Mouse (Mus musculus) spleen, adult 2 months (tissue): ENCODE results near the gene Flnb.

Experiments
- CTCF ChIP-seq: fragments of 200-500 bp; IDR thresholded peaks from 2 replicates; pipeline ENCODE4 v1.5.1; 2011; ENCODE audit warnings: mild to moderate bottlenecking, inconsistent platforms; ENCODE audit not compliant: insufficient read depth, insufficient read length, insufficient replicate concordance; ENCODE audit errors: extremely low read depth
- POLR2A ChIP-seq: fragments of 200-500 bp; IDR thresholded peaks from 2 replicates; pipeline ENCODE4 v1.6.1; 2011; ENCODE audit warnings: low read depth, low read length, inconsistent platforms

DNA sequence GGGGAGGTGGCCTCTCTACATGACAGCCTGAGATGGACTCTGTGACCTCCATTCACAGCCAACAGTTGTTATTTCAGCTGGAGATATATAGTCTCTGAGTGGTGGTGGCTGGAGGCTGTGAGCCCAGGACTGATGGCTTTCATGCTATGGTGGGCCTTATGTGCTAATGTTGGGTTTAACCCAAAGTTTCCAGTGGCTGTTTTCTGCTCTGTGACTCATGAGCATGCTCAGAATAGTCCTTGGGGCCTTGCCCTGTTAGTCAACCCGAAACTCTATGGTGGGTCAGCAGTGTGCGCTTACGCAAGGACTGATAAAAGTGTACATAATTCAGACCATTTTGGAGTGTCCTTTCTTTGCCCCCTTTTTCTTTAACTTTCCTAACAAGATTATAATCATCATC lies 40.1 kb downstream of the Flnb start:
- no peak for TF ChIP-seq CTCF
- no peak for TF ChIP-seq POLR2A
